Mouse (Mus musculus) embryonic facial prominence, embryonic 12.5 days (tissue): ENCODE results near the gene Kif5c. TPM values are rescaled to one million over a fixed set of nuclear protein-coding genes. Genes with fewer than 3 reads are reported as not detected.

Experiments
- ATAC-seq: fragments of 200-750 bp; cut with Nextera tagmentation; 2 replicates; pipeline ENCODE4 v1.8.0; 2017; ENCODE audit not compliant: insufficient number of reproducible peaks, insufficient read depth, low FRiP score, low TSS enrichment
- H3K27ac ChIP-seq: fragments of 300-500 bp; sonication (generic); 2 replicates; pipeline ENCODE4 v1.5.1; 2016; ENCODE audit warnings: mild to moderate bottlenecking
- H3K27me3 ChIP-seq: fragments of 300-500 bp; sonication (generic); 2 replicates; pipeline ENCODE4 v1.6.1; 2016; ENCODE audit warnings: mild to moderate bottlenecking, moderate library complexity
- H3K36me3 ChIP-seq: fragments of 300-500 bp; sonication (generic); 2 replicates; pipeline ENCODE4 v1.6.1; 2016; ENCODE audit warnings: mild to moderate bottlenecking
- H3K4me1 ChIP-seq: fragments of 300-500 bp; sonication (generic); 2 replicates; pipeline ENCODE4 v1.6.1; 2016
- H3K4me2 ChIP-seq: fragments of 300-500 bp; sonication (generic); replicated peaks from 2 replicates; pipeline ENCODE4 v1.6.1; 2016; ENCODE audit warnings: mild to moderate bottlenecking, moderate library complexity
- H3K4me3 ChIP-seq: fragments of 300-500 bp; sonication (generic); 2 replicates; pipeline ENCODE4 v1.5.1; 2016; ENCODE audit warnings: mild to moderate bottlenecking
- H3K9ac ChIP-seq: fragments of 300-500 bp; sonication (generic); 2 replicates; pipeline ENCODE4 v1.6.1; 2016; ENCODE audit warnings: mild to moderate bottlenecking, moderate library complexity
- H3K9me3 ChIP-seq: fragments of 300-500 bp; sonication (generic); 2 replicates; pipeline ENCODE4 v1.6.1; 2016; ENCODE audit warnings: mild to moderate bottlenecking, moderate library complexity
- whole genome bisulfite sequencing: fragments of 180-500 bp; shearing (Covaris S2); methylation state at CpG from one replicate; pipeline ENCODE4 v1.1.7; 2016; 5-methylcytosine and 5-hydroxymethylcytosine counted together
- polyA plus RNA-seq: library from polyadenylated mRNA; unstranded; fragments of >200 nt; fragmentation: Nextera tagmentation; extraction: Ambion mirVana; gene quantifications from 2 replicates; pipeline ENCODE4 v1.2.1, GENCODE M21; 2016

Gene Kif5c
- polyA plus RNA-seq, 1 experiment from 2014 or later = 25.9 TPM

DNA sequence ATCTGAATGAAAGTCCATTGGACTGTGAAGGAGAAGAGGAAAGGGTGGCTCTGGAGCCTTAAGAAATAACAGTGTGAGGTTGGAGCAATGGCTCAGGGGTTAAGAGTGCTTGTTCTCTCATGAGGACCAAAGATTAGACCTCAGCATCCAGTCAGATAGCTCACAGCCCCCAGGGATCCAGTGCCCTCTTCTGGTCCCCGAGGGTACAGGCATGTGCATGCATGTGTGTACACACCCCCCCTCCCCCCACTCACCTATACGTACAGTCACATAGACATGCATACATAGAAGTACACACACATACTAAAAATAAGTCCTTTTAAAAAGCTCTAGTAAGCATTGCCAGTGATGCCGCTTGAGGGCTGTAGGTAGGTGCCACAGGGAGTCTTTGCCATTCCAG lies 91.1 kb downstream of the Kif5c start:
- Histone ChIP-seq H3K36me3 (peaks cover 13% of the 10 kb centered on the region; the same call in 1 of the 2 replicates), H3K4me1 (peaks cover 5% of the 10 kb centered on the region; the same call in 1 of the 2 replicates), H3K4me2 (no peak overlapping the region), H3K9me3 (no peaks in the 10 kb centered on the region), H3K9ac (no peak overlapping the region), H3K27me3 (no peaks in the 10 kb centered on the region), H3K27ac (no peak overlapping the region), H3K4me3 (no peak overlapping the region)
- 85% methylated on average over 3 of the region's 3 CpGs for WGBS
- no peak for ATAC-seq

DNA sequence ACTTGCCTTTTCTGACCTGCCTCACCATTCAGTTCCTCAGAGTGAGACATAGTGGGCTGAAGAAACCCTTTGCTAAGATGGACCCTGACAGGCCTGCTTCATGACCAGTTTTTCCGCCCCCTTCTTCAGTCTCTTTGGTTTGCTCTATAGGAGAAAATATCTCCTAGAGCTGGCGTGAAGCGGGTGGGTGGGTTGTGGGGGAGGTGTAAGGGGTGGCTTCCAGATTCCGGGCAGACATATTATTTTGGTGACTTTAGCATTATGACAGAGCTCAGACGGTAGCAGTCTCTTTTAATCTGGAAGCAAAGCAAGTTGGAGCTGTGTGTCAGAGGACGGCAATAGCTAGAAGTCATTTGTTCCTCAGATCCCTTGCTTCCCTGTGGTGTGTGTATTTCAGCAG lies 92.6 kb downstream of the Kif5c start:
- no peak overlapping the region for H3K9ac ChIP-seq
- no peak overlapping the region for H3K4me3 ChIP-seq
- H3K4me2 ChIP-seq = no peak overlapping the region
- H3K4me1 ChIP-seq = peaks cover 5% of the 10 kb centered on the region; the same call in 1 of the 2 replicates
- no peaks in the 10 kb centered on the region for H3K9me3 ChIP-seq
- 0 out of 2 replicates have a peak, but pooled peaks cover 14% of the 10 kb centered on the region for H3K36me3 ChIP-seq
- H3K27me3 ChIP-seq = no peaks in the 10 kb centered on the region
- WGBS = 86% methylated on average over 6 of the region's 6 CpGs
- no peak for ATAC-seq
- H3K27ac ChIP-seq = peak overlapping the region; percentile 23; the same call in 1 of the 2 replicates

DNA sequence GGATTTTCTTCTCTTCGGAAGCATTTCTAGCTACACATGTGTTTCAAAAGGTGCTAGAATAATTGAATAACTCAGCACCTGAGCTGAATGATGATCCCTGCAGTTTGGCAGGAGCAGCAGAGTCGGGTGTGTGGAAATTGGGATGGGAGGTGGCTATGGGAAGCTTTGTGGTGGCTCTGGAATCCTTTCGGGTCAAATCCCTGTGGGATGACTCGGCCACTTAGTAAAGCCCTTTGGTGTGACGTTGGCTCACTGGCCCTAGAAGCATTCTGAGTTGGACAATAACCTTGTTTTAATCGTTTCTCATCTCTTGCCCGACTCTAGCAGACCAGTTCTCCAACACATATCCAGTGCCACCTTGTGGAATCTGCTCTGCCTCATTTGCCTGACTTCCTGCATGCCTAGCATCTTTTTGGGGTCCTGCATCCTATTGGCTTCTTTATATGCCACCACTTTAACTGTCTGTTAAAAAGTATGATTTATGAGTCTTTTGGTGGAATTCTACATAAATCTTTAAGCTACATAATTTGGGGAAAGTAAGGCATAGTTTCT lies 93.3 kb downstream of the Kif5c start:
- no peak overlapping the region for H3K4me2 ChIP-seq
- WGBS = 58% methylated on average over 7 of the region's 7 CpGs
- H3K27ac ChIP-seq = 0 out of 2 replicates have a peak overlapping the region, but pooled peaks have one; percentile 23
- H3K4me1 ChIP-seq = peaks cover 5% of the 10 kb centered on the region; the same call in 1 of the 2 replicates
- H3K36me3 ChIP-seq = 0 out of 2 replicates have a peak, but pooled peaks cover 12% of the 10 kb centered on the region
- no peak overlapping the region for H3K4me3 ChIP-seq
- H3K27me3 ChIP-seq = no peaks in the 10 kb centered on the region
- no peak overlapping the region for H3K9ac ChIP-seq
- H3K9me3 ChIP-seq = no peaks in the 10 kb centered on the region
- no peak for ATAC-seq

DNA sequence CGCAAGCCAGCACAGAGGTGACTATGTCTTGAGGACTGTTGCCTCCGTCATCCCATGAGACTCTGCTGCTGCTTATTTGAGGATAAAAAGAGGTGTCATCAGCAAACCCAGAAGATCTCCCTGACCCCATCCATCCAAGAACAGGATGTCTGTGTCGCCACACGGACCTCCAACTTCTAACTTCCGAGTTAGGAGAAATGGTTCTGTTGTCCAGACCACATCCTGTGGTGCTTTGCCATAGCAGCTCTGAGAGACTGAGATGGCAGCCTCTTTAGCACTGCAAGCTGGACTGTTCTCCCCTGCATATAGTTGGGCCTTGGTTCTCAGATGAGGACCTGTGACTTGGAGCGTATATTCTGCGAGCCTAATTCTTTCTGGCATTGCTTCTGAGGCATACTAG lies 97.4 kb downstream of the Kif5c start:
- 92% methylated on average over 7 of the region's 7 CpGs for WGBS
- Histone ChIP-seq H3K4me3 (no peak overlapping the region), H3K4me1 (peaks cover 28% of the 10 kb centered on the region), H3K9ac (no peak overlapping the region), H3K4me2 (no peak overlapping the region), H3K36me3 (0 out of 2 replicates have a peak, but pooled peaks cover 9% of the 10 kb centered on the region), H3K27ac (no peak overlapping the region), H3K27me3 (no peaks in the 10 kb centered on the region), H3K9me3 (no peaks in the 10 kb centered on the region)
- no peak for ATAC-seq

DNA sequence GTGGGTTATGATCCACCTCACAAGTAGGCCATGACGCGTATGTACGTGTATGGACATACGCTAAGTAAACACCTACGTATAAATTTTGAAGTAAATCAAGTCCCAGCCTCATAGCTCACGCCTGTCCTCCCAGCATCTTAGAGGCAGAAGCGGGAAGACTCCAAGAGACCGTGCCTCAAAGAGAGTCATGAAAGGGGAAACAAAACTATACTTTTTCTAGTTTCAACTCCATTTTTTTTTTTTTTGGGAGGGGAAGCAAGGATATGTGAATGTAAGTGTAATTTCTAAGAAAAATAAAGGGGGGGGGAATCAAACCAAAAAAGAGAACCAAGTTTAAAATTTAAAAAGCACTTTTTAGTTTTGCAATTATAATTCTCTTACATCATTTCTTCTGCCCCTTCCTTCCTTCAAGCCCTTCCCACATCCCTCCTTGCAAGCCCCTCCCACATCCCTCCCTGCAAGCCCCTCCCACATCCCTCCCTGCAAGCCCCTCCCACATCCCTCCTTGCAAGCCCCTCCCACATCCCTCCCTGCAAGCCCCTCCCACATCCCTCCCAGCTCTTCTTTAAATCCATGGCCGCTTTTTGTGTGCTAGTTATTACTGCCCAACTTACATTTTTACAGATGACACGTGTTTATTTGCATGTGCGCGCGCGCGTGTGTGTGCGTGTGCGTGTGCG lies 98.5 kb downstream of the Kif5c start:
- H3K4me2 ChIP-seq = no peak overlapping the region
- no peak overlapping the region for H3K27ac ChIP-seq
- no peaks in the 10 kb centered on the region for H3K9me3 ChIP-seq
- peaks cover 26% of the 10 kb centered on the region for H3K4me1 ChIP-seq
- H3K36me3 ChIP-seq = 0 out of 2 replicates have a peak, but pooled peaks cover 6% of the 10 kb centered on the region
- H3K4me3 ChIP-seq = no peak overlapping the region
- H3K9ac ChIP-seq = no peak overlapping the region
- WGBS = 92% methylated on average over 18 of the region's 18 CpGs
- no peaks in the 10 kb centered on the region for H3K27me3 ChIP-seq
- no peak for ATAC-seq

DNA sequence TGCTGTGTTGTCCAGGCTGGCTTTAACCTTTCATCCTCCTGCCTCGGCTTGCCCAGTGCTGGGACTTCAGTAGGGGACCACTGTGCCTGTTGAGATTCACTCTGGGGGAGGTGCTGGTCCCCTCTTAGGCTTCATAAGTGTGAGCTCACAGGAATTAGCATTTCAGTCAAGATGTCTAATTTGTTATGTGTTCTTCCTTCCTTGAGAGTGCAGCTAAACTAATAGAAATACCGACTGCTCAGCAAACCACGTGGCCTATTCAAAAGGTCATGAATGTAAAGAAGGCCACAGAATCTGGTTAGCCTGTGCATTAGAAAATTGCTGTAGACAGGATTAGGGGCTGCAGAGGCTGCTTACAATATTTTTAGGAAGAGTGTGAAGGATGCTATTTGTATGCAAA lies 99.4 kb downstream of the Kif5c start:
- peaks cover 33% of the 10 kb centered on the region for H3K4me1 ChIP-seq
- H3K36me3 ChIP-seq = peaks cover 12% of the 10 kb centered on the region; the same call in 1 of the 2 replicates
- H3K27ac ChIP-seq = no peak overlapping the region
- no peak overlapping the region for H3K4me3 ChIP-seq
- ATAC-seq = no peak
- H3K4me2 ChIP-seq = no peak overlapping the region
- no peak overlapping the region for H3K9ac ChIP-seq
- H3K9me3 ChIP-seq = no peaks in the 10 kb centered on the region
- WGBS = 10% methylated on average over 3 of the region's 3 CpGs
- no peaks in the 10 kb centered on the region for H3K27me3 ChIP-seq

GRCm38 (mm10) chr2:49718935-49719850 lies 100.1 kb downstream of the Kif5c start:
- Histone ChIP-seq H3K27ac (peak overlapping the region; percentile 32; the same call in 1 of the 2 replicates), H3K4me3 (no peak overlapping the region), H3K9ac (no peak overlapping the region), H3K36me3 (peaks cover 15% of the 10 kb centered on the region; the same call in 1 of the 2 replicates), H3K27me3 (no peaks in the 10 kb centered on the region), H3K4me1 (peaks cover 33% of the 10 kb centered on the region), H3K9me3 (no peaks in the 10 kb centered on the region), H3K4me2 (no peak overlapping the region; the same call in 1 of the 2 replicates)
- ATAC-seq = no peak
- 13% methylated on average over 8 of the region's 8 CpGs for WGBS

- Histone ChIP-seq H3K27ac (peak overlapping the region; percentile 32; the same call in 1 of the 2 replicates), H3K27me3 (no peaks in the 10 kb centered on the region), H3K9me3 (no peaks in the 10 kb centered on the region), H3K4me2 (peak overlapping the region; percentile 17; the same call in 1 of the 2 replicates), H3K4me1 (peaks cover 33% of the 10 kb centered on the region), H3K36me3 (peaks cover 17% of the 10 kb centered on the region; the same call in 1 of the 2 replicates), H3K4me3 (no peak overlapping the region), H3K9ac (no peak overlapping the region)
- 3% methylated on average over 6 of the region's 6 CpGs for WGBS
- no peak for ATAC-seq
Observed at GRCm38 (mm10) chr2:49719854-49720253, 100.8 kb downstream of the Kif5c start.

- Histone ChIP-seq H3K4me2 (peak overlapping the region; percentile 17; the same call in 1 of the 2 replicates), H3K9ac (no peak overlapping the region), H3K4me3 (no peak overlapping the region), H3K27ac (peak overlapping the region; percentile 32; the same call in 1 of the 2 replicates), H3K4me1 (peaks cover 33% of the 10 kb centered on the region), H3K9me3 (no peaks in the 10 kb centered on the region), H3K36me3 (peaks cover 17% of the 10 kb centered on the region; the same call in 1 of the 2 replicates), H3K27me3 (no peaks in the 10 kb centered on the region)
- no peak for ATAC-seq
- WGBS = 24% methylated on average over 9 of the region's 9 CpGs
Observed at GRCm38 (mm10) chr2:49720343-49720742, 101.2 kb downstream of the Kif5c start.

DNA sequence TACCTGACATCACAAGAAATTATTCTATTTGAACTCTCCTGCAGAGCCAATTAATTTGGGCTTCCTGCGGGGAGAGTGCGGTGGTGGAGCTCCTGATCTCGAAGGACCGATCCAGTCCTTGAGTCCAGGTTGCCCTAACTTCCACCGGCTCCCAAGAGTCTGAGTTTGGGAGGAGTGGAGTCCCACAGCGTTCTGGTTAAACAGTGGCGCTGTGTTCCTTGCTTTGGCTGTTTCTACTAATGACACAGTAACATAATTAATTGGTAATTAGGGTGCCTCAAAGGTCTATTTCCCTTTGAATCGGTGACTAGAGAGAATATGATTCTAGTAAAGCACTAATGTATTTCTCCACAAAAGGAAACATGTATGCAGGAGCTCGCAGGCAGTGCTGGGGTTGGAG lies 103.2 kb downstream of the Kif5c start:
- ATAC-seq = no peak
- WGBS = 26% methylated on average over 9 of the region's 9 CpGs
- peaks cover 36% of the 10 kb centered on the region for H3K4me1 ChIP-seq
- H3K9ac ChIP-seq = no peak overlapping the region
- H3K4me3 ChIP-seq = no peak overlapping the region
- no peak overlapping the region for H3K27ac ChIP-seq
- H3K27me3 ChIP-seq = no peaks in the 10 kb centered on the region
- no peaks in the 10 kb centered on the region for H3K9me3 ChIP-seq
- peaks cover 10% of the 10 kb centered on the region; the same call in 1 of the 2 replicates for H3K36me3 ChIP-seq
- H3K4me2 ChIP-seq = no peak overlapping the region

- Histone ChIP-seq H3K9ac (no peak overlapping the region), H3K27me3 (no peaks in the 10 kb centered on the region), H3K4me1 (peaks cover 38% of the 10 kb centered on the region), H3K4me2 (no peak overlapping the region), H3K9me3 (no peaks in the 10 kb centered on the region), H3K36me3 (peaks cover 10% of the 10 kb centered on the region; the same call in 1 of the 2 replicates), H3K27ac (no peak overlapping the region), H3K4me3 (no peak overlapping the region)
- 77% methylated on average over 13 of the region's 13 CpGs for WGBS
- ATAC-seq = no peak
Observed at GRCm38 (mm10) chr2:49722983-49723382, 103.9 kb downstream of the Kif5c start.
